Mouse (Mus musculus): Measurements from ENCODE around the gene Cks1brt. TPM values are rescaled to one million over a fixed set of nuclear protein-coding genes. Genes with fewer than 3 reads are reported as not detected.
"Not testable (repeated sequence)": the region's sequence is repeated elsewhere in the genome, so short reads cannot be mapped to it uniquely, and the experiment has no call there.

The Cks1brt gene
- total RNA-seq (2014; fragmentation: Nextera tagmentation) = not detected in 2 replicates
- total RNA-seq (2017) = not detected in 2 replicates

DNA sequence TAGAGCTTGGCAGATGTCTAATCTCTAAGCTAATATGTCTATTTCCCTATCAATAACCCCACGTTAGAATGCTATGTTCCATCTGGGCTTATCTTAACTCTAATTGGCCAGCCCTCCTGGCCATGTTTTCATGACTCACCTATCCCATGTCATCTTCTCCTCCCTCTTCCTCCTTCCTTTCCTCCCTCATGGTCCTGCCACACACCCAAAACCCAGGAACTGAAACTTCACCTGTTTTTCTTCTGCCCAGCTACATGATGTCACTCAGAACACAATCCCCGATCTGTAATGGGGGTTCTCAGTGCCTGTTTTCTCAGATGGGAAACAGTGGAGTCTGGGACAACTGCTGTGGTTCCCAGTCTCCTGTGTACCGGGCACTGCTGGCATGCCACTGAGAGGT lies at the start of gene Cks1brt:
Gene Cks1brt, plus strand, starts transcription at position 301 of the 400 bp plus-strand sequence.
- ATAC-seq (replicated peaks; ENCODE audit: poor library complexity, severe bottlenecking) = no peak

DNA sequence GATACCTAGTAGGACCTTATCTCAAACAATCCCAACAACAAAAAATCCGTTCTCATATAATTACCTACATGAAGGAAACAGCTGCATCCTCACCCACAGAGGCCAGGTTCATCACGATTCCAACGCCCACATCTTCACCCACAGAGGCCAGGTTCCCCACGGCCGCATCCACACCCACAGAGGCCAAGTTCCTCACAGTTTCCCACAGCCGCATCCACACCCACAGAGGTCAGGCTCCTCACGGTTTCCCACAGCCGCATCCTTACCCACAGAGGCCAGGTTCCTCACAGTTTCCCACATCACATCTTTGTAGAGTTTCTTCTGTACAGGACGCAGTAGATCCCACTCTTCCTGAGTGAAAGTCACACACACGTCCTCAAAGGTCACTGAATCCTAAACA lies 38.5 kb upstream of the Cks1brt start:
- no peak for ATAC-seq (replicated peaks; ENCODE audit: poor library complexity, severe bottlenecking)

DNA sequence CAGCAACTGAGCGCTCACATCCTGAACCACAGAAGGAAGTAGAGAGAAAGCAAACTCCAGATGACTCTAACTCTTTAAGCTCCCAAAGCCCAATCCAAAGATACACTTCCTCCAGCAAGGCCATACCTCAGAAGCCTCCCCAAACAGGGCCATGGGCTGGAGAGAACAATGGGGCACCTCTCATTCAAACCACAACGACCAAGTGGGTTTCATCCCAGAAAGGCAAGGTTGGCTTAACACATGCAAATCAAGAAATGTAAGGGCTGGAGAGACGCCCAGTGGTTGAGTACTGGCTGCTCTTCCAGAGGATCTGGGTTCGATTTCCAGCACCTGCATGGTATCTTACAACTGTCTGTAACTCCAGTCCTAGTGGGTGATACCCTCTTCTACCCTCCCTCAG lies 36.2 kb upstream of the Cks1brt start:
- no peak for ATAC-seq (replicated peaks; ENCODE audit: poor library complexity, severe bottlenecking)

DNA sequence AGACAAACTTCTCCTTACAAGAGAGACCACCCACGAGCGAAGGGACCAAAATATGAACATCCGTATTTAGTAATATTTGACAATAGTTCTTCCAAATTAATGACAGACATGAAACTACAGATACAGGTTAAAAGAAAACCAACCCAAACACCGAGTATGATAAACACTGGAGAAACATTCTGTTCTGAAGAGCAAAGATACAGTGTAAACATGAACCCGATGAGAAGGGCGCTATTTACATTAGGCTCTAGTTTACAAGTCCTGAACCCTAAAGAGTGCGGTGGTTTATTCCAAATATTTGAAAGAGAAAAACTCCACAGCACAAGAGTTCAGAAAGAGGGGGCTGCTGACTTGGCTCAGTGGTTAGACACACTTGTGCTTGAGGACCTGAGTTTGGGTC lies 34.7 kb upstream of the Cks1brt start:
- no peak for ATAC-seq (replicated peaks; ENCODE audit: poor library complexity, severe bottlenecking)

DNA sequence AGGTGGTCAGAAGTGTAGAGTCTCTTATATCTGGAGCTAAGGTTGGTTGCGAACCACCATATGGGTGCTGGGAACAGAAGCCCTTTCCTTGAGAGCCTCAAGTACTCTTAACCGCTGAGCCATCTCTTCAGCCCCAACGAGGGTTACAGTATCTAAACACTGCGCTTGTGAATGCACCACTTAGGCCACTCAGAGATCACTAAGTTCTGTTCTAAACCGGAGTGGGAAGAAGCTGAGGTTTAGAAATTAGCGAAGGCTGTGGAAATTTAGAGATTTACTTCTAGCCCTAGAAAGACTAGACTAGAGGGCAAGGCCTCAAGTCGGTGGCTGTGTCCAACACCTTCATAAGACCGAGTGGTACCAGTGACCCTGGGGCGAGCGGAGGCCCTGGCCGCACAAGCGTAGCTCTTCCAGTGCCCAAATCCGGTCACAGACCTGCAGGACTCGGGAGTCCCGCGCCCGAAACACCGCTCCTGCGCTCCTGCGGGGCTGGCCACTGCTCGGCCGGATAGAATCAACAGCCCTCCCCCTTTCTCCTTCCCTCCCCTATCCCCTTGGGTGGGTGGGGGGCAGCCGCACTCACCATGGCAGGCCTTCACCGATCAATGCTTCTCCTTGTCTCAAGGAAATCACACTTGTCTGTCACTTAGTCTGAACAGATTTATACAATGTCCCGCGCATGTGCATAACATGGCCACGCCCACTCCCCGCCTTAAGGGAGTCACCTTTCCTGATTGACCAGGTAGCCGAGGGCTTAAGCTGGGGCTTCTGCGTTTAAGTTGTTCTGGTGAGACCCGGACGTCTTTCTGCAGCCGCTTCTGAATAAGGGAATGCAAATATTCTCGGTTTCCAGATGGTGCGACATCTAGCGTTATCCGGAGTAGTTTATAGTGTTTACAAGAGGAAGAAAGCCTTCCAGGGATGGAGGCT lies 32.4 kb upstream of the Cks1brt start:
- ATAC-seq (replicated peaks; ENCODE audit: poor library complexity, severe bottlenecking) = peak; percentile 27

DNA sequence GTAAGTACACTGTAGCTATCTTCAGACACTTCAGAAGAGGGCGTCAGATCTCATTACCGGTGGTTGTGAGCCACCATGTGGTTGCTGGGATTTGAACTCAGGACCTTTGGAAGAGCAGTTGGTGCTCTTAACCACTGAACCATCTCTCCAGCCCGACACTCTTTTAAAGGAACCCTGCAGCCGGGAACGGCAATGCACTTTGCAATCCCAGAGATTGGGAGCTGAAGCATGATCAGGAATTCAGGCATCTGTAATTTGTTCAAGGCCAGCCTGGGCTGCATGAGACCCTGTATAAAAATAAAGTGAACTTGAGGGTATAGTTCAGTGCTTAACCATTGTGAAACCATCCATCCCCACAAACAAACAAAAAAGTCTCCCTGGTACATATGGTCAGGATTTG lies 31.5 kb upstream of the Cks1brt start:
- ATAC-seq (replicated peaks; ENCODE audit: poor library complexity, severe bottlenecking) = not testable (repeated sequence)

DNA sequence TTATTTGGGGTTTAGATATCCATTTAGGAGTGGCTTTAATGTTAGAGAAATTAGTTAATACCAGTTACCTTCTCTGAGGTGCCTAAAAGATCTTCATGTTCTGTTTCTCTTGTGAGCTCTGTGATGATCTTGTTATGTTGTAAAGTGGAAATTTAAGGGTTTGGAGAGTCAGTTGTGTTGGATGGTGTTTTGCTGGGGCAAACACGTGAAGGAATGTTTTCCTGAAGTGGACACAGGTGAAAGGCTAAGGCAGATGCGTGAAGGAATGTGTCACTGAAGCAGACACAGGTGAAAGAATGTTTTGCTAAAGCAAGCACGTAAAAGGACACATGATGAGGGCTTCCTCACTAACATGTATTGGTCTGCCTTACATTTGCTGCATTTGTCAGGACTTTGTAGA lies 28.7 kb upstream of the Cks1brt start, which contains the start of gene Zfp791:
Gene Zfp791, minus strand, starts transcription at position 101 of the 400 bp plus-strand sequence.
- no peak for ATAC-seq (replicated peaks; ENCODE audit: poor library complexity, severe bottlenecking)

DNA sequence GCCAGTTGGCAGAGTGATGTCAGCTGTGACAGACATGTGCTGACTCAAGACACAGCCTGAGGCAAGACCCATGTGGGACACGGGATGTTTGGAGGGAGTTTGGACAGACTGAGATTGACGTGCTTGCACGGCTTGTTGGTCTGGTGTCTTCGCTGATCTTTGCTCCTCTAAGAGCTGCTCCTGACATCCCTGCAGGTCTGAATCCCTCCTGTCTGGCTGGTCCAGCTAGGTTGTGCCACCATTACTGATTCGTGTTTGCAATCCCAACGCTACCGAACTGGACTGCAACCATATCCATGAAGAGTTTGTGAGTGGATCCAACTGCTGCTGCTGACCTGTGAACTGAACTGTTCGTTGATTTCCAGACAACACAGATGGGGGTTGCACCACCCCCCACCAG lies 28.0 kb upstream of the Cks1brt start:
- ATAC-seq (replicated peaks; ENCODE audit: poor library complexity, severe bottlenecking) = no peak

DNA sequence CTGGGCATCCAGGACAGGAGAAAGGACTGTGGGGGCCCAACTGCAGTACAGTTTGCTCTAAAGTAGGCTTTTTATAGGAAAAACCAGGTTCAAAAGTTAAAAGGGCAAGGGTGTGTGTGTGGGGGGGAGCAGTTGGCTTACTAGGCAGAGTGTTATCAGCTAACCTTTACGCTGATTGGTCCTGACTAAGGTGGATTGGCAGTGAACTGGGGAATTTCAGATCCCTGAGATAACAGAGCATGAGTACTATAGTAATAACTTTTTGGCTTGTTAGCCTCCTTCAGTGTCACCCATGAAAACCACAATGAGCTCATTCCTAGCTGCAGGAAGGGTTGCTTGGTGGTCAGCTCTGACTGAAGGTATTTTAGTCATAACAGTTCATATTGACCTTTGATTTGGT lies 19.4 kb upstream of the Cks1brt start:
- no peak for ATAC-seq (replicated peaks; ENCODE audit: poor library complexity, severe bottlenecking)

DNA sequence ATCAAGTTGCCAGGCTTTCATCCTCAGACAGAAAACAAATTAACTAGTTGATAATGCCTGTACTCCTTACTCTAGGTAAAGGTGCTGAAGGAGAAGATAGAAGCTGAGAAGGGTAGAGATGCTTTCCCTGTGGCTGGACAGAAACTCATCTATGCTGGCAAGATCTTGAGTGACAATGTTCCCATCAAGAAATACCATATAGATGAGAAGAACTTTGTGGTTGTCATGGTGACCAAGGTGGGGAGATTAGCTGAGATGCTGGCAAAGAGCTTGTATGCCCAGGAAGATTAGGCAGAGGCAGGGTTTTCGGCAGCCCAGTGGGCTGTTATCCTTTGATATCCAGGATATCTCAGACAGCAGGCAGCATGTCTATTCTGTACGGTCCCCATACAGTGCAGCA lies 16.0 kb upstream of the Cks1brt start:
- not testable (repeated sequence) for ATAC-seq (replicated peaks; ENCODE audit: poor library complexity, severe bottlenecking)

DNA sequence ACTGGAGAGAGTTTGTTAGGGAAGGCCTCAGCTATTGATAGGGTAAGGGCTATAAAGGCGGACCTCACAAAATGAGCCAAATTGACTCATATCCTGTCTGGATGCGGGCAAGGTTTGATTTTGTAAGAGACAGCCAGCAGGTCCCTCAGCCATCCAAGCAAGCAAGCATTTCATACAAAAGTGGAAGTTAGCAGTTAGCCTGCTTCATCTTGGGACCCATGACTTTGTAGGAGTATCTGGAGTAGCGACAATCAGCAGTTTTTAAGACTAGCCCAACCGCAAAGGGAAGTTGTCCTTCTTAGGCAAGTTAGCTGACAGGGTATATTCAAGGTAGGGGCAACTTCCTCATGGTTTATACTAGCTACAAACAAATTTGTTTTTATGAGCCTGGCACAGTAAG lies 9.2 kb upstream of the Cks1brt start:
- peak; percentile 99 for ATAC-seq (replicated peaks; ENCODE audit: poor library complexity, severe bottlenecking)

DNA sequence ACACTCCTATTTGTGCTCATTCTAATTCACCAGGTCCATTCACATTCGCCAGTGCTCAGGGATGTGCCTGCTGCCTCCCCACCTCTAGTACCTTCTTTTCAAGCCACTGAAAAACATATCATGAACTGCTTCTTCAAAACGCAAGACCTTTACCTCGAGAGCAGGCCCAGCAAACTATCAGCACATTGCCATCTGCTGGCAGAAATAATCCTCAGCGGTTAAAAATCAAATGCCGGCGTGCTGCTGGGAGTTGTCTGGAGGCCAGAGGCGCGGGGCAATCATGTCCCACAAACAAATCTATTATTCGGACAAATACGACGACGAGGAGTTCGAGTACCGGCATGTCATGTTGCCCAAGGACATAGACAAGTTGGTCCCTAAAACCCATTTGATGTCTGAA lies 19.6 kb downstream of the Cks1brt start:
- no peak for ATAC-seq (replicated peaks; ENCODE audit: poor library complexity, severe bottlenecking)

DNA sequence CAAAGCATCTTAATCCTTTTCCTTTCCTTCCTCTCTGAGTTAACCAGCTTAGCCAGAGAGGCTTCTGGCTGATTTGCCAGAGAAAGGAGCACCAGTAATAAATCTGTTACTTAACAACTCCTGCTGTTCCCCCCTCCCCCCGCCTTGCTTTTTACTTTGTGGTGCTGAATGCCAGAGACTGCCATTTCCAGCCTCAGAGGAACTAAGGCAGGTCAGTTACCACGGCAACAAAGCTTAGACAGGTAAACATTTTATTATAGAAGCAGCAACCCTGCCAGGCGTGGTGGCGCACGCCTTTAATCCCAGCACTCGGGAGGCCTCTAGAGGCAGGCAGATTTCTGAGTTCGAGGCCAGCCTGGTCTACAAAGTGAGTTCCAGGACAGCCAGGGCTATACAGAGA lies 24.2 kb downstream of the Cks1brt start:
- no peak for ATAC-seq (replicated peaks; ENCODE audit: poor library complexity, severe bottlenecking)

DNA sequence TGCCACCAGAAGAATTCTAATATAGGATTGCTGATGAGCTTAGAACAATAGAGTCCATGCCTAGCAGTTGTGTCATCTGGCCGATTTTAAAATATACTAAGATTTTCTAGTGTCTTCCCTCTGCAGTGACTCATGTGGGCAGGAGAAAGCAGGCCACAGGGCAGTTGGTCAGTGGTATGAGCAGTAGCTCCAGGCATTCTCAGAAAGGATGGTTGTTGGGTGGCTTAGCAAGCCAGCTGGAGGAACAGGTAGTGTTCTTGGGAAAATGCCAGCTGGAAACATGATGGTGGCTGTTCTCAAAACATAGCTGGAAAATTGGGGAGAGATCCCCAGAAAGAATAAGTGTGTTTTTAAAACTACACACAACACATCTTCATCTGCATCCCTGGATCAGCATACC lies 40.6 kb downstream of the Cks1brt start:
- ATAC-seq (replicated peaks; ENCODE audit: poor library complexity, severe bottlenecking) = no peak

DNA sequence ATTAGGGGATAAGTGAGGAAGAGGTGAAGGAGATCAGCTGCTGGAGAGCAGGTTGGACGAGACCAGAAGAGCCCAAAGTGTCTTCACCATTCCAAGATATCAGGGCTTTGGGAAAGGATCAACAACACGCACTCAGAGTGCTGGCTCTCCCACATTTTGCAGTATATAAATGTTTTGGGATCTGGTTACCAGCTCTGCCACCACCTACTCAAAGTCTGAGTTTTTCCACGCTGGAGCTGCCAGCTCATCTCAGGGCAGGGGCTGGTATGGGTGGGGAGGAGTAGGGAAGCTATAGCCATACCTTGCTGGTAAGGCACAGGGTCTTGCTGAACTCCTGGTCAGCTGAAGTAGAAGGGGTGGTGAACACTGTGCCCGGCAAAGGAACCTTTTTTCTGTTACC lies 68.5 kb downstream of the Cks1brt start:
- no peak for ATAC-seq (replicated peaks; ENCODE audit: poor library complexity, severe bottlenecking)

DNA sequence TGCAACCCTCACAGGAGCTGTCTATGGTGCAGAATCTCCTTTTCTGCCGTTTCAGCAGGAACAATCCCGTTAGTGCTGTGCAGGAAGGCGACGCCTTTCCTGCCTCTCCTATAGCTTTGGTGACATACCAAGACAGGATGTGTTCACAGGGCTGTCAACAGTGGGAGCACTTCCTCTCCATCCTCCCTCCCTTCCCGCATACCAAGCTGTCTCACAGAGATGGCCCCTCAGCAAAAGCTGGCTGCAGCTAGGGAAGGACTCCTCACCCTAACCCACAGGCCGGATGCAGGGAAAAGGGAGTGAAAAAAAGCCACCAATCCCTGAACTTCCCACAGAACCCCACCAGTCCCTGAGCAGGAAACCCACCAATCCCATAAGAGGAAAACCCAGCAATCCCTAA lies 69.3 kb downstream of the Cks1brt start:
- ATAC-seq (replicated peaks; ENCODE audit: poor library complexity, severe bottlenecking) = no peak

Other genes starting within 250 kb of the Cks1brt start
- gene Klf1, start 250.0 kb upstream of the Cks1brt start, total RNA-seq (2014; fragmentation: Nextera tagmentation) = 0.52 and 1.0 TPM in 2 replicates
- gene Klf1, start 250.0 kb upstream of the Cks1brt start, total RNA-seq (2017) = 0.43 and 0.72 TPM in 2 replicates
- gene Dnase2a, start 243.4 kb upstream of the Cks1brt start, total RNA-seq (2014; fragmentation: Nextera tagmentation) = 35.6 and 55.5 TPM in 2 replicates
- gene Dnase2a, start 243.4 kb upstream of the Cks1brt start, total RNA-seq (2017) = 59.6 and 117 TPM in 2 replicates
- gene Mast1, start 214.6 kb upstream of the Cks1brt start, total RNA-seq (2014; fragmentation: Nextera tagmentation) = not detected in 2 replicates
- not detected in 2 replicates for gene Mast1, start 214.6 kb upstream of the Cks1brt start, total RNA-seq (2017)
- not detected in 2 replicates for gene Rtbdn, start 204.9 kb upstream of the Cks1brt start, total RNA-seq (2014; fragmentation: Nextera tagmentation)
- gene Rtbdn, start 204.9 kb upstream of the Cks1brt start, total RNA-seq (2017) = not detected in 2 replicates
- gene Gm49661, start 182.5 kb upstream of the Cks1brt start, total RNA-seq (2014; fragmentation: Nextera tagmentation) = not detected in 2 replicates
- not detected in 2 replicates for gene Gm49661, start 182.5 kb upstream of the Cks1brt start, total RNA-seq (2017)
- 210 and 303 TPM in 2 replicates for gene Prdx2, start 182.3 kb upstream of the Cks1brt start, total RNA-seq (2014; fragmentation: Nextera tagmentation)
- 360 and 421 TPM in 2 replicates for gene Prdx2, start 182.3 kb upstream of the Cks1brt start, total RNA-seq (2017)
- 116 and 172 TPM in 2 replicates for gene Rnaseh2a, start 182.2 kb upstream of the Cks1brt start, total RNA-seq (2014; fragmentation: Nextera tagmentation)
- 91.3 and 148 TPM in 2 replicates for gene Rnaseh2a, start 182.2 kb upstream of the Cks1brt start, total RNA-seq (2017)
- gene Junb, start 173.2 kb upstream of the Cks1brt start, total RNA-seq (2014; fragmentation: Nextera tagmentation) = 3.3 and 14.2 TPM in 2 replicates
- gene Junb, start 173.2 kb upstream of the Cks1brt start, total RNA-seq (2017) = 39.6 and 46.0 TPM in 2 replicates
- 5.2 and 6.1 TPM in 2 replicates for gene Hook2, start 161.3 kb upstream of the Cks1brt start, total RNA-seq (2014; fragmentation: Nextera tagmentation)
- gene Hook2, start 161.3 kb upstream of the Cks1brt start, total RNA-seq (2017) = 5.7 and 8.2 TPM in 2 replicates
- not detected in 2 replicates for gene Best2, start 137.4 kb upstream of the Cks1brt start, total RNA-seq (2014; fragmentation: Nextera tagmentation)
- not detected in 2 replicates for gene Best2, start 137.4 kb upstream of the Cks1brt start, total RNA-seq (2017)
- gene Asna1, start 126.6 kb upstream of the Cks1brt start, total RNA-seq (2014; fragmentation: Nextera tagmentation) = 73.1 and 73.3 TPM in 2 replicates
- 74.5 and 91.2 TPM in 2 replicates for gene Asna1, start 126.6 kb upstream of the Cks1brt start, total RNA-seq (2017)
- gene Trir, start 125.1 kb upstream of the Cks1brt start, total RNA-seq (2014; fragmentation: Nextera tagmentation) = 112 and 128 TPM in 2 replicates
- 245 and 280 TPM in 2 replicates for gene Trir, start 125.1 kb upstream of the Cks1brt start, total RNA-seq (2017)
- 19.6 and 25.0 TPM in 2 replicates for gene Tnpo2, start 115.0 kb upstream of the Cks1brt start, total RNA-seq (2014; fragmentation: Nextera tagmentation)
- 21.5 and 26.8 TPM in 2 replicates for gene Tnpo2, start 115.0 kb upstream of the Cks1brt start, total RNA-seq (2017)
- 11.6 and 13.5 TPM in 2 replicates for gene Fbxw9, start 91.9 kb upstream of the Cks1brt start, total RNA-seq (2014; fragmentation: Nextera tagmentation)
- gene Fbxw9, start 91.9 kb upstream of the Cks1brt start, total RNA-seq (2017) = 4.1 and 5.9 TPM in 2 replicates
- not detected in 2 replicates for gene Gm5741, start 83.9 kb upstream of the Cks1brt start, total RNA-seq (2014; fragmentation: Nextera tagmentation)
- not detected in 2 replicates for gene Gm5741, start 83.9 kb upstream of the Cks1brt start, total RNA-seq (2017)
- 42.0 and 66.5 TPM in 2 replicates for gene Dhps, start 80.2 kb upstream of the Cks1brt start, total RNA-seq (2014; fragmentation: Nextera tagmentation)
- gene Dhps, start 80.2 kb upstream of the Cks1brt start, total RNA-seq (2017) = 19.6 and 30.1 TPM in 2 replicates
- 189 and 191 TPM in 2 replicates for gene Wdr83os, start 71.2 kb upstream of the Cks1brt start, total RNA-seq (2014; fragmentation: Nextera tagmentation)
- gene Wdr83os, start 71.2 kb upstream of the Cks1brt start, total RNA-seq (2017) = 36.6 and 47.4 TPM in 2 replicates
- 56.2 and 81.8 TPM in 2 replicates for gene Wdr83, start 70.6 kb upstream of the Cks1brt start, total RNA-seq (2014; fragmentation: Nextera tagmentation)
- gene Wdr83, start 70.6 kb upstream of the Cks1brt start, total RNA-seq (2017) = 23.3 and 32.8 TPM in 2 replicates
- gene Man2b1, start 68.7 kb upstream of the Cks1brt start, total RNA-seq (2014; fragmentation: Nextera tagmentation) = 91.4 and 110 TPM in 2 replicates
- 52.9 and 83.5 TPM in 2 replicates for gene Man2b1, start 68.7 kb upstream of the Cks1brt start, total RNA-seq (2017)
- not detected in 2 replicates for gene Zfp791, start 28.8 kb upstream of the Cks1brt start, total RNA-seq (2014; fragmentation: Nextera tagmentation)
- not detected in 2 replicates for gene Zfp791, start 28.8 kb upstream of the Cks1brt start, total RNA-seq (2017)
- gene Olfr371, start 74.1 kb downstream of the Cks1brt start, total RNA-seq (2014; fragmentation: Nextera tagmentation) = not detected in 2 replicates
- not detected in 2 replicates for gene Olfr371, start 74.1 kb downstream of the Cks1brt start, total RNA-seq (2017)
- gene Orc6, start 147.7 kb downstream of the Cks1brt start, total RNA-seq (2014; fragmentation: Nextera tagmentation) = 96.0 and 116 TPM in 2 replicates
- gene Orc6, start 147.7 kb downstream of the Cks1brt start, total RNA-seq (2017) = 99.3 and 103 TPM in 2 replicates
- 72.7 and 83.0 TPM in 2 replicates for gene Vps35, start 147.9 kb downstream of the Cks1brt start, total RNA-seq (2014; fragmentation: Nextera tagmentation)
- 108 and 149 TPM in 2 replicates for gene Vps35, start 147.9 kb downstream of the Cks1brt start, total RNA-seq (2017)
- gene Mylk3, start 234.4 kb downstream of the Cks1brt start, total RNA-seq (2014; fragmentation: Nextera tagmentation) = 0.60 and 1.4 TPM in 2 replicates
- 1.6 and 1.9 TPM in 2 replicates for gene Mylk3, start 234.4 kb downstream of the Cks1brt start, total RNA-seq (2017)